In the genomic region with DNA sequence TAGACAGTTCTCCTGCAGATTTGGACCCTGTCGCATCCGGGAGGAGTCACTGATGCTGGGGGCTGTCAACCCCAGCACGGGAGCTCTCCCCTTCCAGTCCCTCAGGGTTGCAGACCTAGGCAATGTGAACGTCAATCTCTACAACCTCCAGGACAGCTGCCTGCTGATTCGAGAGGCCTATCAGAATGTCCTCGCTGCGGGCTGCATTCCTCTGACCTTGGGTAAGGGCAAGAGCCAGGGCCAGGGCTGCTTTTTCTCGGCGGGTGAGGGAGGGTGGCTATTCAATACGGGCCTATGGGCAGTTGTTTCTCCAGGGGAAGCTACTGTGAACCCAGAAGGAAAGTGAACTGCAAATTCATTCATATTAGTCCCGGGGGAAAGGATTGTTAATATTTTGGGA, we compare ENCODE assay signal across 15 mouse cellular contexts. TPM values are rescaled to one million over a fixed set of nuclear protein-coding genes. Genes with fewer than 3 reads are reported as not detected.
A peak's percentile ranks its signal among the peaks of the same experiment; 100 is the strongest.
DNase-seq lines count a peak whose midpoint lies in the region; ATAC-seq and TF ChIP-seq lines count a peak whose summit lies in the region.
"Had no signal": no experiment of that assay in that cellular context is flagged by ENCODE, and none has a peak within 500 bp of the region (broad histone marks: within the 10 kb centered on the region; RNA-seq: fewer than 3 reads in every experiment).

No protein-coding gene starts in this region.

- TF ChIP-seq CTCF in layer of hippocampus, adult 2 months (conservative IDR thresholded peaks at IDR 0.05): no peak

- peak; percentile 77 for DNase-seq in ovary, adult 18-20 months (ENCODE audit: low spot score)
- DNase-seq in ovary, postnatal 14 days (ENCODE audit: low spot score): no peak
- peak; percentile 65 for DNase-seq in gastrocnemius, postnatal 14 days
- DNase-seq in heart, postnatal 14 days: peak; percentile 27 to 50
- DNase-seq in layer of hippocampus, adult 2 months (ENCODE audit: low spot score in 2 of 2): no peak
- DNase-seq in left cerebral cortex, adult 9 months (ENCODE audit: low spot score in 2 of 2): no peak
- no peak for DNase-seq in spleen, adult 12 weeks (ENCODE audit: low spot score)
- DNase-seq: B cell, adult 2 months had no signal

- H3K27ac ChIP-seq in layer of hippocampus, adult 2 months: no peak overlapping the region
- H3K27ac ChIP-seq: hindbrain, postnatal 0 days; kidney, embryonic 15.5 days; limb, embryonic 12.5 days; macrophage; stomach, postnatal 0 days had no signal

- no peak for ATAC-seq in erythroblast, adult 5-6 weeks (replicated peaks; ENCODE audit: low FRiP score, poor library complexity, severe bottlenecking)
- ATAC-seq: hindbrain, postnatal 0 days had no signal

- no peak overlapping the region for H3K4me3 ChIP-seq in layer of hippocampus, adult 2 months
- H3K4me3 ChIP-seq: kidney, embryonic 15.5 days; limb, embryonic 12.5 days had no signal

- intact Hi-C loops in gastrocnemius, postnatal 14 days (cut with DNase I; ENCODE audit: low total_unique reads): no loop called here
- intact Hi-C loops in heart, postnatal 14 days (cut with DNase I): no loop called here

RNA-seq across cellular contexts. Expression of a gene that starts 3.1 kb away (rescaled TPM):
- total RNA-seq in gastrocnemius, postnatal 14 days (2021): under 1 TPM in 1 of 2 experiments, not detected in 1; 0.82 TPM
- total RNA-seq in heart, postnatal 14 days (2021): under 1 TPM; 0.72 to 0.98 TPM
- total RNA-seq in erythroblast, adult 5-6 weeks (2015; ENCODE audit: low replicate concordance): 1.5 and 2.3 TPM in 2 replicates
- not detected in 2 replicates for total RNA-seq in erythroblast, adult 5-6 weeks (2017; ENCODE audit: low replicate concordance)
- not detected for total RNA-seq in layer of hippocampus, adult 2 months (2021)
- total RNA-seq: hindbrain, postnatal 0 days; layer of hippocampus, postnatal 14 days had no signal

RNA-seq across cellular contexts. Expression of a gene that starts 26.3 kb away (rescaled TPM):
- 10 to 100 TPM; 35.0 to 37.6 TPM for total RNA-seq in gastrocnemius, postnatal 14 days (2021)
- 10 to 100 TPM; 39.0 to 40.4 TPM for total RNA-seq in heart, postnatal 14 days (2021)
- 10.0 and 14.8 TPM in 2 replicates for total RNA-seq in erythroblast, adult 5-6 weeks (2015; ENCODE audit: low replicate concordance)
- 17.7 and 18.5 TPM in 2 replicates for total RNA-seq in erythroblast, adult 5-6 weeks (2017; ENCODE audit: low replicate concordance)
- 10 to 100 TPM; 42.8 to 50.1 TPM for total RNA-seq in layer of hippocampus, adult 2 months (2021)

RNA-seq across cellular contexts. Expression of a gene that starts 41.2 kb away (rescaled TPM):
- 1 to 10 TPM; 8.6 to 9.4 TPM for total RNA-seq in gastrocnemius, postnatal 14 days (2021)
- total RNA-seq in heart, postnatal 14 days (2021): 10 to 100 TPM; 18.4 to 18.5 TPM
- 0.38 and 5.0 TPM in 2 replicates for total RNA-seq in erythroblast, adult 5-6 weeks (2015; ENCODE audit: low replicate concordance)
- total RNA-seq in erythroblast, adult 5-6 weeks (2017; ENCODE audit: low replicate concordance): 3.2 and 7.8 TPM in 2 replicates
- 10 to 100 TPM; 45.3 to 45.4 TPM for total RNA-seq in layer of hippocampus, adult 2 months (2021)

RNA-seq across cellular contexts. Expression of a gene that starts 43.9 kb away (rescaled TPM):
- 1 to 10 TPM; 3.7 to 4.8 TPM for total RNA-seq in gastrocnemius, postnatal 14 days (2021)
- 1 to 10 TPM; 7.7 to 9.5 TPM for total RNA-seq in heart, postnatal 14 days (2021)
- 4.4 and 10.0 TPM in 2 replicates for total RNA-seq in erythroblast, adult 5-6 weeks (2015; ENCODE audit: low replicate concordance)
- 4.2 and 4.3 TPM in 2 replicates for total RNA-seq in erythroblast, adult 5-6 weeks (2017; ENCODE audit: low replicate concordance)
- total RNA-seq in layer of hippocampus, adult 2 months (2021): 10 to 100 TPM; 25.2 to 25.6 TPM

Comparison
In these comparisons a context has a peak if more than half of its experiments do, and no peak if none do; other contexts are left out.
1. DNase-seq: peak in ovary, adult 18-20 months (single experiment), gastrocnemius, postnatal 14 days (single experiment) and heart, postnatal 14 days (2 of 2); none in ovary, postnatal 14 days (single experiment), layer of hippocampus, adult 2 months (0 of 2), left cerebral cortex, adult 9 months (0 of 2) and spleen, adult 12 weeks (single experiment).